Mouse (Mus musculus): ENCODE measurements around the gene Plekha7. TPM values are rescaled to one million over a fixed set of nuclear protein-coding genes. Genes with fewer than 3 reads are reported as not detected.

Gene Plekha7
- total RNA-seq, 2 experiments from 2014 or later, result not detected

DNA sequence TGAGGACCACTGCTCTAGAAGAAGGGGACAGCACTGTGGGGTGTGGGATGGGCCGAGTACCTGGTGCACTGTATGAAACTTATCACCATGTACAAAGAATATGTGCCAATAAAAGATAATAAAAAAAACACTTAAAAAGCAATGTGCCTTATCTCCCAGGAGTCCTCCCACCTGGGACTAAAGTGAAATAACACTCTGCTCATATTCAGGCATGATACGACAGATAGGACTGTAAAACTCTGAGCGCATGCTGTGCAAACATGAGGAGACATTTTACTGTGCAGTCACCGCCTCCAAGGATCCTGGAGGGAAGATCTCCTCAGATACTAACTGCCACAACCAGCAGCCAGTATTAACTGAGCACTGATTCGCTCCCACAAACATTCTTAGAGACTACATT lies 53.5 kb downstream of the Plekha7 start:
- ATAC-seq (replicated peaks; ENCODE audit: poor library complexity, severe bottlenecking), result no peak

DNA sequence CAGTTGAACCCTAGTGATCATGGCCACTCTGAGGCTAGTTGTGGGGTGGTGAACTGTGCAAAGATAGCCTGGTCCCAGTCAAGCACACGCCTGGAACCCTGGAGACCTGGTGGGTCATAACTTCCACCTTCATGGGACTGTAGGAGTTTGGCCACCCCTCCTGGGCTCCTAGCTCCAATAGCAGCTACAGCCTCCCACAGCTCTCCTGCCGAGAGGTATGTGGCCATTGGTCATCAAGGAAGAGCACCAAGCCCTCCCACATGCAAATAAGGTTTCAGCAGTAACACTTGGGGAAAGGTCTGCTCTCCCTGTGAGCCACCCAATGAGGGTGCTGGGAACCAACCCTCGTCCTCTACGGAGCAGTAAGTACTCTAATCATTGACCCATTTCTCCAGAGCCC lies 55.7 kb downstream of the Plekha7 start:
- ATAC-seq (replicated peaks; ENCODE audit: poor library complexity, severe bottlenecking), result no peak

DNA sequence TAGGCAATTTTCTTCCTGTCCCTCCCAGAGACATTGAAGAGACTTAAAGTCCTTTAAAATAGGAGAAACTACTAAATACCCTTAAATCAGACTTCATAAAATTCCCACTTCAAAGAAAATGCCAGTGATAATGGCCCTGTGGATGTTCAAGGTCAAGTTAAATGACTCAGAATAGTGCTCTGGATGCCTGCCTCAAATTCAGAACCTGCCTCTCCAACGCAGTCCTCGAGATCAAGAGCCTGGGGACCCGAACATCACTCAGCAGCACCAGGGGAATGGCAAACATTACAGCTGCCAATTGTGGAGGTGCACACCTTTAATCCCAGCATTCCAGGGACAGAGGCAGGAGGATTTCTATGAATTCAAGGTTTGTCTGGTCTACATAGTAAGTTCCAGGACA lies 56.7 kb downstream of the Plekha7 start:
- no peak for ATAC-seq (replicated peaks; ENCODE audit: poor library complexity, severe bottlenecking)

DNA sequence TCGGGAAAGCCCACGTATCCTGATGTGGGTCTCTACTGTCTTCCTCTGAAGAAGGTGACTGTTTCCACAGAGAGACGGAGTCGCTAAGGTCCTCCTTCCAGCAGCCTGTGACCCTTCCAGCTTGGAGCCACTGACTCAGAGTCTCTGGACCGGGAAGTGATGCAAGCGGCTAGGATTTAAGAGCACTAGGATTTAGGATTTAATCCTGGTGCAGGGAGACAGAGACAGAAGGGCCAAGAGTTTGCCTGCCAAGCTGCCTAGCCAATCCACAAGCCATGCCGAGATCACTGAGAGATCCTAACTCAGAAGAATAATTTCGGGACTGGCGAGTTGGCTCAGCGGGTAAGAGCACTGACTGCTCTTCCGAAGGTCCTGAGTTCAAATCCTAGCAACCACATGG lies 59.6 kb downstream of the Plekha7 start:
- ATAC-seq (replicated peaks; ENCODE audit: poor library complexity, severe bottlenecking), result no peak

DNA sequence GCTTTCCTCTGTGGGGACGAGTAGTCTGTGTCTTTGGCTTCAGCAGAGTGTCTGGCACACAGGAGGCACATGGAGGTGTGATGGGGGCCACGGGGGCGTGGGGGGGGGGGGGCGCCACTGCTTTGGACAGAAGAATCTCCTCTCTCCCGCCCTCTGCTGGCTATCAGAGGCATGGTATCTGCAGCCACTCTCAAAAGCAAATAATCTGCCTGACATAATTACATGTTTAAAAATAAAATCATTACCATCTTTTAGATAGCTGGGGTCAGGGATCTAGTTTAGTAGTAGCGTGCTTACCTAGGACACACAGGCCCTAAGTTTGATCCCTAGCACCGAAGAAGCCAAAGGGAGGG lies 60.8 kb downstream of the Plekha7 start:
- 0 out of 2 replicates have a peak, but pooled peaks have one; percentile 36 for ATAC-seq (replicated peaks; ENCODE audit: poor library complexity, severe bottlenecking)

DNA sequence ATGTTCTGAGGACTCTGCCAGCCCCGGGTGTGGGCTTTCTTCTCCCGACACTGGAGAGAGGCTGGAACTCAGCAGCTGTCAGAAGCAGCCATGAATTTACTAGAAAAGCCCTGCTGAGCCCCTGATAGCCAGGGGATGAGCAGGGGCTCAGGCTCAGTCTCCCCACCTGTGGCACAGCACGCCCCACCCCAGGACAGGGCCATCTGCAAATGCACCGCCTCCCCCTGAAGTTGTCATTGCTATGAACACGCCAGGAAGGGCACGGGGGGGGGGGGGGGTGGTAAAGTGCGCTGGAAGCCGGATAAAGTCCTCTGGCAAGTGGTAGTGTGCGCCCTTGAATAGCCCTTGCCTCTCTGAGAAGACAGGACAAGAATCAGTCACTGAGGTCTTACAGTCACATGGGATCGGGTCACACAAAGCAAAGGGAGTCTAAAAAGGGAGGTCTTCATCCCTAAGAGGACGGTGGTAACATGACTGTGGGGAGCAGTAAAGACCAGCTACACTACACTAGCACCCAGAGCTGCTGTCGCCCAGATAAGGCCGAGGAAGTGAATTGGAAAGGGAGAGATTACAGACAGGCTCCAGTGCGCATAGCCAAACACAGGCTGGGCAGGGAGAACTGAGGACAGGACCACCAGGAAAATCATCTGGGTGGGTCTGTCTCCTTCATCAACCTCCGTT lies 61.3 kb downstream of the Plekha7 start:
- 0 out of 2 replicates have a peak, but pooled peaks have one; percentile 5 for ATAC-seq (replicated peaks; ENCODE audit: poor library complexity, severe bottlenecking)

DNA sequence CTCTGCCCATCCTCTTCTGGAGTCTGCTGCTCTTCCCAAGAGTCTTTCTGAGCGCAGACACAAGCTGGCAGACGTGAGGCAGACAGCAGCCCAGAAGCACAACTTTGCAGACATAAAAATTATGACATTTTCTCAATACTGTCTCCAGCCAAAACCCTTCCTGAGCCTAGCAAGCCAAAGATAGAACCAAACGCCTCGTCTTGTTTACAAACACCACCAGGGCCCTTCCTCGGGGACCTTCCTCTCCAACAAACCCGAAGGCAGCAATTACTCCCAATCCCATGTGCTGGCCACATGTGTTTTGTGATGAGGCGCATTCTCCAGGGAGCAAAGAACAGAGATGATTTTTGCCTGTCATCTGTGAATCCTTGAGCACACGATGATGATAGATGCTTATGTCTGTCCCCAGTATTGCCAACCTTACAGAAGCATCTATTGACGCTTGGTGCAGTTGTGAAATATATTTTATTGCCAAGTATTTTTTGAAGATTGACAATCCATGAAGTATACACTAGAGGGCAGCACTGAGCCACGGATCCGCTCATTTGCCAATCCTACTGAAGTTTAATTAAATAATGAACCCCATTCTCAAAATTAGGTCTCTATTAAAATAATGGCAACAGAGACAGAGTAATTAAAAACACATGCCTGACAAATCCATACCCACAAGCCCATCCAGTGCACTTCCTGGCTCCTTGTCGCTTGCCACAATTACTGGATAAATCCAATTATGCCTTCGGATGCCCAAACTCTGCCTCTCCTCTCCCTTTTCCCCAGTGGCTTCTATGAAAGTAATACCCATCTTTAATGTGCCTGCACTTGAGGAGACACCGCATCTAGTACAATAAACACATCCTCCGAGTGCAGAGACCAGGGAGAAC lies 62.1 kb downstream of the Plekha7 start:
- peak; percentile 70 for ATAC-seq (replicated peaks; ENCODE audit: poor library complexity, severe bottlenecking)

DNA sequence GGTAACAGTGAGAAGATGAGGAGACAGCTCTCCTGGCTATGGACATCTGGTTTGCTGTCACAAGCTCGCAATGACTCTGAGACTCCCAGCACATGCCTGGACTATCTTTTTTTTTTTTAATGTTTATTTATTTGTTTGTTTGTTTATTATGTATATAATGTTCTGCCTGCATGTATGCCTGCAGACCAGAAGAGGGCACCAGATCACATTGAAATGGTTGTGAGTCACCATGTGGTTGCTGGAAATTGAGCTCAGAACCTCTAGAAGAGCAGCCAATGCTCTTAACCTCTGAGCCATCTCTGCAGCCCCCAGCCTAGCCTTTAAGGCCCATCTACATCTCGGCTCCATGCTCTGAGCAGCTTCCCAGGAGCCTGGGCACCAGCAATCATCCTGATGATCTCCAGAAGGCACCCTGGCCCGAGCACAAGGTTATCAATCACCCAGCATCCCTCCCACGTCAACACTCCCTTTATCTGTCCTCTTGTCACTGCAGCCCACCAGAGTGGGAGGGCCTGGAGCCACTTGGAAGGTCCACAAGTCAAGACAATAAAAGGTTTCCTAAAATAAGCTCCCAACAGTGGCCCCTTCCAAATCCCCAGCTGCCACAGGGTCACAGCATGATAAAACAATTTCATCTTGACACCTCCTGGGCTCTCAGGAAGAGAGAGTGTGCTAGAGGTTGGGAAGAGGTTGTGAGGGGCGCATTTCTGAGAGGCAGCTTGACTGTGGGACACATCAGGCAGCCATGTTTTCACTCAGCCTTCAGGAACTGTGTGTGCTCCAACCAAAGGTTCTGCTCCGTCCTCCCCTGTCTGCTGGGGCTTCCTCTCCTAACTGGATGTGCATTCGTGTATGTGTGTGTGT lies 63.6 kb downstream of the Plekha7 start:
- ATAC-seq (replicated peaks; ENCODE audit: poor library complexity, severe bottlenecking), result no peak

DNA sequence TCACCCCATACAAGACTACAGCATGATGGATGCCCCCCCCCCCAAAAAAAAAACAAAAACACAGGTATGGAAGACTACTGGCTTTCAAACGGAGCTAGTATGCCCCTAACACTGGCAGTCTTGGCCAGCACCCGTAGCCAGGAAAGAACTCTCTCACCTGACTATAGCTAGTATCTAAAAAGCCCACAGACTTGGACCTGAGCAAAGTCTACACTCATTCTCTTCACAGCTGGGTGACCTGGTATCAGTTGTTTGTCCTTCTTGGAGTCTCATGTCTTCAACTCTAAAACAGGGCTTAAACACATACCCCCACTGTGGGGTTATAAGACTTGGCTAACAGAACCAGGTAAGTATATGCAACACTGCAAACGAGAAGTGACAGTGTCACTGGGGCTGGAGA lies 65.4 kb downstream of the Plekha7 start:
- no peak for ATAC-seq (replicated peaks; ENCODE audit: poor library complexity, severe bottlenecking)

DNA sequence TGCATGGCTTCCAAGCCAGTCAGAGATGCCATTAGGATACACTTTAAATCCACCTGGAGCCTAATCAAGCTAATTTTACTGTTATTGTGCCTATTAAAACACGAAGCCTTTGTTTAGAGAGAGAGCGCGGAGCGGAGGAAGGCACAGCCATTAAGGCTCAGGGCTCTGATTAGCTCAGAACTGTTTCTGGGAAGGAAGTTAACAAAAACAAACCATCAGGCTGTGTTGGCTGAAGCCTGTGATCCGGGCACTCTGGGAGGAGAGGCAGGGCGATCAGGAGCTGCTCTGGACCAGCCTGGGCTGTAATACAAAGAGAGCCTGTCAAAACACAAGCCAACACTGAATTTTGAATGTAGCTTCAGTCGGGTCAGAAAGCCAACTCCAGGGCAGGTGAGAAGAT lies 66.6 kb downstream of the Plekha7 start:
- no peak for ATAC-seq (replicated peaks; ENCODE audit: poor library complexity, severe bottlenecking)

DNA sequence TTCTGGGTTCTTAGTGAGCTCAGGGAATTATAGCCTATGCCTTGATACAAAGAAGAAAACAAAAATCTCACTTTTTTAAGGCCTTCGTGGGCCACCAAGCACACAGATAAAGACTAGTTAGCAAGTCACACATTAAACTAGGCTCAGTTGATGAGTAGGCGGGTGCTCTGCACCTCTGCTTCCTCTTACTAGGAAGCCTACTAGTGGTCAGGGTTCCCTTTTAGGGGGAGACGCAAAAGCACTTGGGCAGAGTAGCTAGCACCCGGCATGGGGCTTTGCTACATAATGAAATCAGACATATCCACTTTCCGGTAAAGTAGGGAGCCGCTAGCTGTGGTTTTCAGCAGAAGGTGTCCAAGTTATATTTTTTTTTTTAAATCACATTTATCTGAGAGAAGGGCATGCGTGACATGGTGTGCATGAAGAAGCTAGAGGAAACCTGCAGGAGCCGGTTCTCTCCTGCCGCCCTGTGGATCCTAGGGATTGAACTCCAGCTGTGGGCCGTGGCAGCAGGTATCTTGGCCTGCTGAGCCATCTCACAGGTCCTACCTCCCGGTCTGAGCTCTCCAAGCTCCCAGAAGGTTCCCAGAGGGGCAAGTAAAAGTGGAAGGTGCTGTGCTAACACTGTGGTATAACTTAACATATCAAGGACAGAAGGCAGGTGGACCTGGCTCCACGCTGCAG lies 67.2 kb downstream of the Plekha7 start:
- ATAC-seq (replicated peaks; ENCODE audit: poor library complexity, severe bottlenecking), result peak; percentile 52; the same call in 1 of the 2 replicates

DNA sequence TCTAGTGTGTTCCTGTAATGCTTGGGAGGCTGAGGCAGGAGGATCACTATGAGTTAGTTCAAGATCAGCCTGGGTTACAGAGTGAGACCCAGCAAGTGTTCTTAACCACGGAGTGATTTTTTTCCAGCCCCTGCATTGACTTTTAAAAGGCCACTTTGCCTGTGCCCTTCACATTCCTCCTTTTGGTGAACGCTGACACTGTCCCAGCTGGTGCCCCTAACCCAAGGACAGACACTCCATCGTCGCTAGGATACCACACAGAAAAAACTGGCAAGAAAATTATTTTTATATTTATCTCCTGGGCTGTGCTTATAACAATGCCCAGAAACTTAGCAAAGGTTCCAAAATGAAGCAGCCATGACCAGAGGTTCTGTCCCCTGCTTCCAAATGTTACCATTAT lies 67.8 kb downstream of the Plekha7 start:
- ATAC-seq (replicated peaks; ENCODE audit: poor library complexity, severe bottlenecking), result no peak

DNA sequence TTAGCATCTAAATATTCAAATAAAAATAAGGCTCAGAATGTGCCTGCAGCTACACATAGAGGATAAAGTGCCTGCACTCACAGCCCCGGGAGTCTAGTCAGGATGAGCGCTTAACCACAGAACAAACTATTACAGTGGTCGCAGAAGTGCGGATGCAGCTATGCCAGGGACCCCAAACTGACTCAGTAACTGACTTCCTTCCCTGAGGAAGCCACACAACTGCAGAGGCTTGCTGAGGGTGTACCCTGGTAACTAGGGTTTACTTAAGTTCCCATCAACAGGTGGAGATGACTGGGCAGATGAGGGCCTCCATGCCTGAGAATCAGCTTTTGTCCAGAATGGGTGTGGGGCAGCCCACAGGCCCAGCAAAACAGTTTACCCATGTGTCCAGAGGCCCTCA lies 69.9 kb downstream of the Plekha7 start:
- peak; percentile 47 for ATAC-seq (replicated peaks; ENCODE audit: poor library complexity, severe bottlenecking)

DNA sequence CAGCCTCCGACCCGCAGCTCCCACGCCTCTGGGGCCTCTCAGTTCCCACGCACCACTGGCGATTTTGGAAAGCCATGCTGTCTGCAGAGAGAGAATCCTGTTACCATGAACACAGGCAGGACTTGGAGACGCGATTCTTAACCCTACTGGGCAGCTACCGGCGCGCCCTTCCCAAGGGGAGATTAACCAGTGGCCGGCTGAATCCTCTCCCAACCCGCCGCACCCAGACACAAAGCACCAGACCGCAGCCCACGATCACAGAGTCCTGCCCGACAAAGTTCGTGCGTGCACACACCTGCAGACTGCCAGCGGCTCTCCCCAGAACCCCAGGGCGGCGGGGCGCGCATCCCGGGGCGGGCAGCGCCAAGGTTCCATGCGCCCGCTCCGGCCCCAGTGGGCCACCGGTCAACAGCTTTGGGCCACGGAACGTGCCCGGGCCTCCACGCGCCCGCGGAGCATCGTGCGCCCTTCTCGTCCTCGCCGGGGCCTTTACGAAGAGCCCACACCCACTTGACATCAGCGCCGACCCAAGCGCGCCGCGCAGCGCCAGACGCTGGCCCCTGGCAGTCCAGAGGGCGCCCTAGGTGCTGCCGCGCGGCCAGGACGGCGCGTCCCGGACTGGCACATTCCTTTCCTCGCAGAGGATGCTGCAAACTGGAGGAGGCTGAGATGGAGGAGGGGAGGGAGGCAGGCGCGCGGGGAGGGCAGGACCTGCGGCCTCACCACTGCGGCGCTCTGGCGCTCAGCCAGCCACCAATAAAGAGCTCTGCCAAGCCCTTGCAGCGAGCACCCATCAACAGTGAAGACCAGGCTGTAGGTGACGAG lies 70.8 kb downstream of the Plekha7 start:
- ATAC-seq (replicated peaks; ENCODE audit: poor library complexity, severe bottlenecking), result peak; percentile 20

DNA sequence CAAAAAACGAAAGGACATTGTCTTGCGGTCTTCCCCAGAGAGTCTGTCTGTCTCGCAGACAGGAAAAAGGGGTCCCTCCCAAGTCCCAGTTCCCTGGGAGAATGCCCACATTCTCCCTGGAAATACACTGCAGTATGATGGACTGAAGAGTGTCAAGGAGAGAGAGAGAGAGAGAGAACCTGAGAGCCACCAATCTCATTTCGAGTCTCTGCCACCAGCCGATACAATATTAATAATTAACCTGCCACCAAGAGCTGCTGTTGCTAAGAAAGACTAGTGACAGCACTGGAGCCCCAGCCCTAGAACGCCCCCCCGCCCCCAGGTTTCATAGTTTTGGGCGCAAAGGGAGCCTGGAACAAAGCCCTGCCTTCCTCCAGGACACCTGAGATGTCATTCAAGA lies 71.6 kb downstream of the Plekha7 start:
- no peak for ATAC-seq (replicated peaks; ENCODE audit: poor library complexity, severe bottlenecking)

DNA sequence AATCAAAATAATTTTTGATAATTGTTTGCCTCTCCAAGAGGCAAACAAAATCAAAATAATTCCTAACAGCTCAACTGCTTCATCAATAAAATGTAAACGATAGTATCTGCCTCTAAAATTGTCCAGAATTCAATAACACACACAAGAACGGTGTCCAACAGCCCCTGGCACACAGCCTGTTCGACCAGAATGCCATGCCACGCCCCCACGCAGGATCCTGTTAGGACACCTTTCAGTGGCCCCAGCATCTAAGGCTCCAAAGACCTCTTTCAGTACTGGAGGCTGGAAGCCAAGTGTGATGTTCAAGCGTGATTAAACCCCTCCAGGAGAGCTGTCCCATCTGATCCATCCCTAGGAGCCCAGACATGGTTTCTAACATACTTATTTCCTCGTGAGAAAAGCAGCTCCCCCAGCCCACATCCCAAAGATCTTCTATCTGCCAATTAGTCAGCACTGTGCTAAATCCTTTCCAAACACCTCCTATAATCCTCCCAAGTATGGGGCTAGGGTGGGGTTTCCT lies 73.8 kb downstream of the Plekha7 start:
- no peak for ATAC-seq (replicated peaks; ENCODE audit: poor library complexity, severe bottlenecking)

DNA sequence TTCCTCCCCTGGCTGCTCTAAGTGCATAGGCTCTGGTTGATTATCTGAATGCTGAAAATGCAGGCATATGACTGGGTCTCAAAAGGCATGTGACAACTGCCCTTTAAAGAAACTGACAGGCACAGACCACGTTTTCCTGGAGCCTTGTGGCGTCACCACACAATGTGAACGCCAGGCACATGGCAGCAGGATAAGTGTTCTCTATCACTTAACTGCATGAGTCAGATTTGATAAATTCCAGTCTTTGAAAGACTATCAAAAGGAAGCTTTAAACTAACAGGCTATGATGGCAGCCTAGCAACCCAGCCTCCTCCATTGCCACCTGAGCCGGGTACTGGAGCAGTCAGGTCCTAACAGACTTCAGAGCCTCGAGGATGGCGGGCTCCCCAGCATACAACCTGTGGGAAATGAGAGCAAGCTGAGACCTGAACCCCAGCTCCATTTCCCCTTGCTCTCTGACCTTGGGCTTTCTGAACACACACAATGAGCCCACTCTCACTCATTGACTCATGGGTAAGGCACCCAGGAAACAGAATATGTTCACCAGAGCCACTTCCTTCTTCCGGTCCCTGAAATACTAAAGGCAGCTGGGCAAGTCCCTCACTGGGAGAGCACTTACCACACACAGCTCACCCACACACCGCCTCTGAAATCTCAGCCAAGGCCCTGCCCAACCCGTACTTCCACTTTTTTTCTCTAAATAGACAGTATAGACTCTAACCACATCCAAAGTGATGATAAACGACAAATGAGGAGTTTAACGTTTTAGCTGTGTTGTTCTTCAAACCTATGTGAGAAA lies 77.2 kb downstream of the Plekha7 start:
- peak; percentile 90 for ATAC-seq (replicated peaks; ENCODE audit: poor library complexity, severe bottlenecking)

DNA sequence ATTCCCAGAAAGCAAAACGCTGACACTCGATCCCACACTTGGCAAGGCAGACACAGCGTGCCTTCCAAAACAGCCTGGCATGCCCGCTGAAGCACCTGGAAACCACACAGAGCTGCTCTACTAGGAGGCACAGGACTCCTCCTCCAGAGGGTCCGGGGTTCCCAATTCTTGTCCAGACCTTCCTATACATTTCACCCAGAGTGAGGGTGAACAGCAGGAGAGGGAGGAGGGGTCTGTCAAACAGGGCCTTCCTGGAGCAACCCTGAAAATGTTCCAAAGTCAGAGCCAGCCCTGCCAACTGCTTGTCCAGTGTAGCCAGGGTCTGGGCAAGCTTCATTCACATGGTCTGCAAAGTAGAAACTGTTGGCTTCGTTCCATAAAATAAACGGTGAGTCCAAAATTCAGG lies 81.3 kb downstream of the Plekha7 start:
- no peak for ATAC-seq (replicated peaks; ENCODE audit: poor library complexity, severe bottlenecking)

All from granulocyte monocyte progenitor cell, adult 5-6 weeks (primary cell).